ENCODE assay signal across 8 mouse cellular contexts in the genomic region with DNA sequence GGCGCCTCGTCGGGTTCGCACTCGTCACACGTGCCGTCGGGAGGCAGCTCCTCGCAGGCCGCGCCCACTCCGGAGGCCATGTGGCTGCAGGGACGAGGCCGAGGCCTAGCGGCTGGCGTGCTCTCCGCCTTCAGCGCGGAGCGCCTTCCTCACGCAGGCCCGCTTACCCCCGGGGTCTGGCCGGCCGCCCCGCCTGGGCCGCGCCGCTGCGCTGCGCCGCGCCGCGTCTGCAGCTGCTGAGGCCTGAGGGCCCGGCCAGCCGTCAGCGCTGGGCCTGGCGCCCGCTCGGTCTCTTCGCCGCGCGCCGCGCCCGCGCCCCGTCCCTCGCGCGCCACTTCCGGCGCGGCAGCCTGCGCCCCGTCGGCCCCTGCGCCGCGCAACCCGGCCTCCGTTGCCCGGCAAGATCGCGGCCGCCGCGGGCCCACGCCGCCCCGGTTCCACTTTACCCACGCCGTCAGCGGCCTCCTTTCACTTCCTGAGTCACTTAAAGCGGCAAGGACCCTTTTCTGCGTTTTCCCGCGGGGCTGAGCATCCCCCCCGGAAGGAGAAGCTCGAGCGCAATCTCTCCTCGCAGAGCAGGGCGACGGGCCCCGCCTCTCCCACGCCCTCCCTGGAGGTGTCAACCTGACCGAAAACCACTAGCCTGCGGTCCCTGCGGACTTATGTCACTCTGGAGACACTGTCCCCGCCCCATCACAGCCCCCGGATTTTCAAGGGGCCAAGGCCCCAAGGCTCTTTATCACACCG. TPM values are rescaled to one million over a fixed set of nuclear protein-coding genes. Genes with fewer than 3 reads are reported as not detected.
DNase-seq lines count a peak whose midpoint lies in the region; ATAC-seq lines count a peak whose summit lies in the region.

No protein-coding gene starts in this region.

- peaks cover 7% of the 10 kb centered on the region; the same call in 1 of the 2 replicates for H3K9me3 ChIP-seq in forebrain, embryonic 10.5 days
- H3K9me3 ChIP-seq in heart, embryonic 15.5 days (replicated peaks): no peaks in the 10 kb centered on the region
- no peaks in the 10 kb centered on the region for H3K9me3 ChIP-seq in liver, embryonic 13.5 days (replicated peaks)
- no peaks in the 10 kb centered on the region for H3K9me3 ChIP-seq in stomach, embryonic 14.5 days (ENCODE audit: control insufficient read depth, low read depth, low read length)

- H3K27ac ChIP-seq in forebrain, embryonic 10.5 days: peak overlapping the region; percentile 93
- peak overlapping the region; percentile 94 for H3K27ac ChIP-seq in heart, embryonic 15.5 days
- H3K27ac ChIP-seq in liver, embryonic 13.5 days: peak overlapping the region; percentile 82
- peak overlapping the region; percentile 94 for H3K27ac ChIP-seq in stomach, embryonic 14.5 days (ENCODE audit: low read length)

- WGBS in forebrain, embryonic 10.5 days: 3% methylated on average over 94 of the region's 94 CpGs
- under 1% methylated on average over 77 of the region's 94 CpGs for WGBS in heart, embryonic 15.5 days
- under 1% methylated on average over 85 of the region's 94 CpGs for WGBS in liver, embryonic 13.5 days (ENCODE audit: insufficient replicate concordance)
- WGBS in stomach, embryonic 14.5 days: under 1% methylated on average over 87 of the region's 94 CpGs

- peak; percentile 92 for ATAC-seq in heart, embryonic 15.5 days (replicated peaks; ENCODE audit: insufficient number of reproducible peaks, insufficient read depth, low FRiP score, low read depth)
- peak; percentile 92 for ATAC-seq in liver, embryonic 13.5 days (ENCODE audit: low read depth)
- ATAC-seq in stomach, embryonic 14.5 days (ENCODE audit: insufficient number of reproducible peaks, insufficient read depth, low FRiP score, low read depth): peak; percentile 93

- H3K27me3 ChIP-seq in forebrain, embryonic 10.5 days (ENCODE audit: poor library complexity, severe bottlenecking): 0 out of 2 replicates have a peak, but pooled peaks cover 3% of the 10 kb centered on the region
- H3K27me3 ChIP-seq in heart, embryonic 15.5 days: no peaks in the 10 kb centered on the region
- H3K27me3 ChIP-seq in liver, embryonic 13.5 days: no peaks in the 10 kb centered on the region
- no peaks in the 10 kb centered on the region for H3K27me3 ChIP-seq in stomach, embryonic 14.5 days (ENCODE audit: control insufficient read depth, insufficient read depth, low read length)

- peaks cover 26% of the 10 kb centered on the region for H3K4me1 ChIP-seq in forebrain, embryonic 10.5 days
- H3K4me1 ChIP-seq in heart, embryonic 15.5 days (replicated peaks): peaks cover 20% of the 10 kb centered on the region
- H3K4me1 ChIP-seq in liver, embryonic 13.5 days (replicated peaks): peaks cover 43% of the 10 kb centered on the region
- peaks cover 10% of the 10 kb centered on the region; the same call in 1 of the 2 replicates for H3K4me1 ChIP-seq in stomach, embryonic 14.5 days (ENCODE audit: control insufficient read depth, insufficient read depth, low read length)

- H3K9ac ChIP-seq in heart, embryonic 15.5 days: peak overlapping the region; percentile 90
- peak overlapping the region; percentile 79 for H3K9ac ChIP-seq in liver, embryonic 13.5 days
- H3K9ac ChIP-seq in stomach, embryonic 14.5 days (replicated peaks; ENCODE audit: low read depth, low read length): peak overlapping the region; percentile 79

- peak overlapping the region; percentile 68 for H3K4me3 ChIP-seq in forebrain, embryonic 10.5 days
- peak overlapping the region; percentile 84 for H3K4me3 ChIP-seq in heart, embryonic 15.5 days
- H3K4me3 ChIP-seq in liver, embryonic 13.5 days (replicated peaks): peak overlapping the region; percentile 70
- peak overlapping the region; percentile 69 for H3K4me3 ChIP-seq in stomach, embryonic 14.5 days (ENCODE audit: low read depth, low read length)

- peaks cover 19% of the 10 kb centered on the region for H3K36me3 ChIP-seq in forebrain, embryonic 10.5 days (replicated peaks)
- no peaks in the 10 kb centered on the region for H3K36me3 ChIP-seq in heart, embryonic 15.5 days
- H3K36me3 ChIP-seq in liver, embryonic 13.5 days: no peaks in the 10 kb centered on the region
- no peaks in the 10 kb centered on the region for H3K36me3 ChIP-seq in stomach, embryonic 14.5 days (ENCODE audit: control insufficient read depth, insufficient read depth, low read length)

- peak overlapping the region; percentile 95 for H3K4me2 ChIP-seq in heart, embryonic 15.5 days
- H3K4me2 ChIP-seq in liver, embryonic 13.5 days: peak overlapping the region; percentile 86
- peak overlapping the region; percentile 81 for H3K4me2 ChIP-seq in stomach, embryonic 14.5 days (replicated peaks; ENCODE audit: low read depth, low read length)

- DNase-seq in CD8-positive naive resting alpha-beta T cell, adult 2 months (ENCODE audit: low read depth in 2 of 2, low spot score in 2 of 2): peak; percentile 71 to 76
- peak; percentile 69 for DNase-seq in c-Kit-positive CD71-negative TER-119-negative erythroid progenitor cells, embryonic 14.5 days (ENCODE audit: low read depth)
- DNase-seq in forebrain, embryonic 10.5 days (ENCODE audit: extremely low spot score, low spot score): peak; percentile 79
- peak; percentile 86 to 95 for DNase-seq in kidney, postnatal 25 days
- DNase-seq in liver, embryonic 13.5 days: peak; percentile 75
- DNase-seq in natural killer cell, adult 2 months (ENCODE audit: low spot score in 2 of 2): peak; percentile 71 to 80

RNA-seq across cellular contexts. Expression of a gene that starts 6.8 kb away (rescaled TPM):
- 20.6 and 21.9 TPM in 2 replicates for polyA plus RNA-seq in forebrain, embryonic 10.5 days (2016; fragmentation: Nextera tagmentation; extraction: Ambion mirVana)
- polyA plus RNA-seq in heart, embryonic 15.5 days (2015; fragmentation: Nextera tagmentation; extraction: Ambion mirVana): 22.5 and 25.2 TPM in 2 replicates
- 5.9 and 8.0 TPM in 2 replicates for polyA plus RNA-seq in liver, embryonic 13.5 days (2015; fragmentation: Nextera tagmentation; extraction: Ambion mirVana)
- 36.8 and 37.7 TPM in 2 replicates for polyA plus RNA-seq in stomach, embryonic 14.5 days (2014; fragmentation: Nextera tagmentation; extraction: Ambion mirVana)

RNA-seq across cellular contexts. Expression of a gene that starts 51.5 kb away (rescaled TPM):
- polyA plus RNA-seq in forebrain, embryonic 10.5 days (2016; fragmentation: Nextera tagmentation; extraction: Ambion mirVana): 13.3 and 13.5 TPM in 2 replicates
- 1.9 and 3.3 TPM in 2 replicates for polyA plus RNA-seq in heart, embryonic 15.5 days (2015; fragmentation: Nextera tagmentation; extraction: Ambion mirVana)
- polyA plus RNA-seq in liver, embryonic 13.5 days (2015; fragmentation: Nextera tagmentation; extraction: Ambion mirVana): 0.66 and 0.82 TPM in 2 replicates
- 6.3 and 9.1 TPM in 2 replicates for polyA plus RNA-seq in stomach, embryonic 14.5 days (2014; fragmentation: Nextera tagmentation; extraction: Ambion mirVana)

Comparison
In these comparisons a context has a peak if more than half of its experiments do, and no peak if none do; other contexts are left out.
1. Peak in every context shown above with its lines: DNase-seq, ATAC-seq, H3K4me3 ChIP-seq and H3K27ac ChIP-seq.